Mouse (Mus musculus): ENCODE measurements around the gene B230118H07Rik.

- TF ChIP-seq HCFC1 (IDR thresholded peaks at IDR 0.05; ENCODE audit: borderline replicate concordance, insufficient read depth, low read length) (no peak), CHD2 (IDR thresholded peaks at IDR 0.05; ENCODE audit: low read depth, low read length) (no peak)
Observed at GRCm38 (mm10) chr2:101679164-101679784, 29.9 kb upstream of the B230118H07Rik start.
